Mouse (Mus musculus) neural tube, embryonic 15.5 days (tissue): Measurements from ENCODE around the gene Camta1. TPM values are rescaled to one million over a fixed set of nuclear protein-coding genes. Genes with fewer than 3 reads are reported as not detected.
A peak's percentile ranks its signal among the peaks of the same experiment; 100 is the strongest.

Experiments
- ATAC-seq: fragments of 200-750 bp; cut with Nextera tagmentation; 2 replicates; pipeline ENCODE4 v1.8.0; 2017; ENCODE audit warnings: mild to moderate bottlenecking, moderate TSS enrichment, moderate library complexity; ENCODE audit not compliant: low FRiP score
- H3K27ac ChIP-seq: fragments of 300-500 bp; sonication (generic); replicated peaks from 2 replicates; pipeline ENCODE4 v1.5.1; 2015; ENCODE audit warnings: mild to moderate bottlenecking, inconsistent platforms
- H3K27me3 ChIP-seq: fragments of 300-500 bp; sonication (generic); replicated peaks from 2 replicates; pipeline ENCODE4 v1.6.1; 2015; ENCODE audit warnings: inconsistent platforms
- H3K36me3 ChIP-seq: fragments of 300-500 bp; sonication (generic); 2 replicates; pipeline ENCODE4 v1.6.1; 2015; ENCODE audit warnings: inconsistent platforms
- H3K4me1 ChIP-seq: fragments of 300-500 bp; sonication (generic); 2 replicates; pipeline ENCODE4 v1.6.1; 2015; ENCODE audit warnings: inconsistent platforms
- H3K4me2 ChIP-seq: fragments of 300-500 bp; sonication (generic); 2 replicates; pipeline ENCODE4 v1.6.1; 2015; ENCODE audit warnings: inconsistent platforms, mild to moderate bottlenecking, moderate library complexity
- H3K4me3 ChIP-seq: fragments of 300-500 bp; sonication (generic); replicated peaks from 2 replicates; pipeline ENCODE4 v1.5.1; 2015; ENCODE audit warnings: mild to moderate bottlenecking, inconsistent platforms
- H3K9ac ChIP-seq: fragments of 300-500 bp; sonication (generic); replicated peaks from 2 replicates; pipeline ENCODE4 v1.6.1; 2015; ENCODE audit warnings: mild to moderate bottlenecking, inconsistent platforms
- H3K9me3 ChIP-seq: fragments of 300-500 bp; sonication (generic); replicated peaks from 2 replicates; pipeline ENCODE4 v1.6.1; 2016; ENCODE audit warnings: inconsistent platforms
- WGBS: fragments of 180-500 bp; shearing (Covaris S2); methylation state at CpG from one replicate; pipeline ENCODE4 v1.1.7; 2015; ENCODE audit warnings: mixed read lengths; 5-methylcytosine and 5-hydroxymethylcytosine counted together
- polyA plus RNA-seq: library from polyadenylated mRNA; unstranded; fragments of >200 nt; fragmentation: Nextera tagmentation; extraction: Ambion mirVana; gene quantifications from 2 replicates; pipeline ENCODE4 v1.2.1, GENCODE M21; 2015

The Camta1 gene
- polyA plus RNA-seq, 1 experiment from 2014 or later: 161 TPM

GRCm38 (mm10) chr4:150978156-150978910, 883.3 kb downstream of the Camta1 start:
- no peaks in the 10 kb centered on the region for H3K9me3 ChIP-seq
- no peak overlapping the region for H3K27ac ChIP-seq
- H3K36me3 ChIP-seq: no peaks in the 10 kb centered on the region
- ATAC-seq: no peak
- WGBS: 88% methylated on average over 21 of the region's 21 CpGs
- no peaks in the 10 kb centered on the region for H3K27me3 ChIP-seq
- no peak overlapping the region for H3K4me2 ChIP-seq
- no peaks in the 10 kb centered on the region for H3K4me1 ChIP-seq
- no peak overlapping the region for H3K4me3 ChIP-seq
- H3K9ac ChIP-seq: no peak overlapping the region

DNA sequence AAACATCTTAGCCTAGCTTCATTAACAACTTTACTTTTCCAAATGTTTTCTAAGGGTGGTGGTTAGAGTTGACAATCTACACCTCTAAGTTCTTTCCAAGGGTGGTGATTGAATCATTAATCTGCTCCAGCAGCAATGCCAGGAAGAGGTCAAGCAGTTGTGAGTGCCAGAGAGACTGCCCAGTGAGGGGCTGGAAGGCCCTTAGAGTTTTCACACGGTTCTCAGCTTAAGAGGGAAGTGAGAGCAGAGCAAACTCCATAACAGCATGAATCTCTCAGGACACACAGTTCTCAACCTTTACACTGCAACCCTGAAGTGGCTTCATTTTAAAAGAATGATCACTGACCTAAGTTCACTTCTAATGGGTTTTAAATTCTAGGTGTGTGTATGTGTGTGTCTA, 886.5 kb downstream of the Camta1 start:
- Histone ChIP-seq H3K4me3 (no peak overlapping the region), H3K9me3 (no peaks in the 10 kb centered on the region), H3K27me3 (no peaks in the 10 kb centered on the region), H3K36me3 (no peaks in the 10 kb centered on the region), H3K4me1 (no peaks in the 10 kb centered on the region), H3K27ac (no peak overlapping the region), H3K9ac (no peak overlapping the region), H3K4me2 (no peak overlapping the region)
- 48% methylated on average over 1 of the region's 1 CpGs for WGBS
- ATAC-seq: no peak

GRCm38 (mm10) chr4:150973264-150973663, 888.4 kb downstream of the Camta1 start:
- H3K36me3 ChIP-seq: no peaks in the 10 kb centered on the region

GRCm38 (mm10) chr4:150968956-150969355, 892.7 kb downstream of the Camta1 start:
- no peaks in the 10 kb centered on the region for H3K27me3 ChIP-seq
- H3K9me3 ChIP-seq: no peaks in the 10 kb centered on the region
- no peaks in the 10 kb centered on the region for H3K36me3 ChIP-seq
- no peak overlapping the region for H3K27ac ChIP-seq
- 88% methylated on average over 8 of the region's 8 CpGs for WGBS
- no peak overlapping the region for H3K4me3 ChIP-seq
- no peak overlapping the region for H3K9ac ChIP-seq
- H3K4me2 ChIP-seq: no peak overlapping the region
- no peak for ATAC-seq
- H3K4me1 ChIP-seq: peaks cover 5% of the 10 kb centered on the region; the same call in 1 of the 2 replicates

More at GRCm38 (mm10) chr4:150973264-150973663, 888.4 kb downstream of the Camta1 start:
- H3K4me1 ChIP-seq: no peaks in the 10 kb centered on the region
- no peak overlapping the region for H3K4me2 ChIP-seq
- no peaks in the 10 kb centered on the region for H3K27me3 ChIP-seq
- no peak overlapping the region for H3K9ac ChIP-seq
- no peaks in the 10 kb centered on the region for H3K9me3 ChIP-seq
- 79% methylated on average over 8 of the region's 8 CpGs for WGBS
- ATAC-seq: no peak
- no peak overlapping the region for H3K27ac ChIP-seq
- no peak overlapping the region for H3K4me3 ChIP-seq

DNA sequence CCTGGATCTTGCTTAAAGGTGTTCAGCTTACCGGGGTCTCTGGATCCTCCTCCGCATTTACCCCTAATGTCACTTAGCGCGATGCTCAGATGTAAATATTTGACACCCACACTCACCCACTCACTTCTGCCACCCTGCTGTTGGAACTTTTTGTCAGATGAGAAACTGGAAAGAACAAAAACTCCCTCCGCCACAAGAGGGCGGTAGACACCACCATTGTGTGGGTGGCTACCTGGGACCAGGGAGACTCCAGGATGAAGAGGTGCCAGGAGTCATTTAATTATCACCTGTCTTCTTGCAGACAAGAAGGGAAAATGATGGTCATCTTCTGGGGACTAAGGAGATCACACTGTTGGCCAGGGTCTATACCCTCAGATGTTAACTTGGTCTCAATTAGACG, 895.1 kb downstream of the Camta1 start:
- Histone ChIP-seq H3K27me3 (no peaks in the 10 kb centered on the region), H3K4me2 (no peak overlapping the region), H3K9ac (no peak overlapping the region), H3K9me3 (no peaks in the 10 kb centered on the region), H3K4me1 (peaks cover 5% of the 10 kb centered on the region; the same call in 1 of the 2 replicates), H3K4me3 (no peak overlapping the region), H3K36me3 (no peaks in the 10 kb centered on the region), H3K27ac (no peak overlapping the region)
- WGBS: 24% methylated on average over 7 of the region's 7 CpGs
- ATAC-seq: no peak

DNA sequence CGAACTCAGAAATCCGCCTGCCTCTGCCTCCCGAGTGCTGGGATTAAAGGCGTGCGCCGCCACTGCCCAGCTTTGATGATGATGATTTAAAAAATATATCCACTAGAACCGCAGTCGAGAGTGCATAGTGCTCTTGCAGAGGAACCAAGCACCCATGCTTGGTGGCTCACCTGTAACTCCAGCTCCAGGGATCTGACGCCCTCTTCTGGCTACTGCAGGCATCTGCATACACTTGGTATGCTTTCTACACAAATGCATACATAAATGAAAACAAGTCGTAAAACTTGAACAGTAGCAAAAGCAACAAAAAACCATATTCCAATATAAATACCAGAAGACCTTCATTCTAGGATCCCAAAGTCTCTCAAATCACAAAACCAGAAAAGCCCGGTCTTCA, 896.1 kb downstream of the Camta1 start:
- WGBS: 71% methylated on average over 11 of the region's 11 CpGs
- no peak for ATAC-seq

GRCm38 (mm10) chr4:150964635-150965554, 896.8 kb downstream of the Camta1 start:
- WGBS: 9% methylated on average over 25 of the region's 25 CpGs
- no peaks in the 10 kb centered on the region for H3K9me3 ChIP-seq
- peak overlapping the region; percentile 3; the same call in 1 of the 2 replicates for H3K9ac ChIP-seq
- H3K27ac ChIP-seq: no peak overlapping the region
- H3K36me3 ChIP-seq: no peaks in the 10 kb centered on the region
- H3K4me1 ChIP-seq: peaks cover 5% of the 10 kb centered on the region; the same call in 1 of the 2 replicates
- H3K4me3 ChIP-seq: peak overlapping the region; percentile 9; the same call in 1 of the 2 replicates
- no peak; the same call in 1 of the 2 replicates for ATAC-seq
- no peaks in the 10 kb centered on the region for H3K27me3 ChIP-seq
- peak overlapping the region; percentile 54 for H3K4me2 ChIP-seq

More for the DNA sequence above, 896.1 kb downstream of the Camta1 start:
- Histone ChIP-seq H3K9ac (no peak overlapping the region), H3K36me3 (no peaks in the 10 kb centered on the region), H3K9me3 (no peaks in the 10 kb centered on the region), H3K4me2 (no peak overlapping the region), H3K4me1 (peaks cover 5% of the 10 kb centered on the region; the same call in 1 of the 2 replicates), H3K27me3 (no peaks in the 10 kb centered on the region), H3K27ac (no peak overlapping the region), H3K4me3 (no peak overlapping the region)

DNA sequence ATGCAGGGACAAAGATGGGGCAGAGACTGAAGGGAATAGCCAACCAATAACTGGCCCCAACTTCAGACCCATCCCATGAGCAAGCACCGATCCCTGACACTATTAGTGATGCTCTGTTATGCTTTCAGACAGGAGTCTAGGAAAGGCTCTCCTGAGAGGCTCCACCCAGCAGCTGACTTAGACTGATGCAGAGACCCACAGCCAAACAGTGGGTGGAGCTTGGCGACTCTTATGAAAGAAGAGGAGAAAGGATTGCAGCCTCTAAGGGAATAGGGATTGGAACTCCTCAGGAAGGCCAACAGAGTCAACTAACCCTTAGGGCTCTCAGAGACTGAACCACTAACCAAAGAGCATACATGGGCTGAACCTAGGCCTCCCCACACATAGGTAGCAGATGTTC, 898.0 kb downstream of the Camta1 start:
- Histone ChIP-seq H3K4me1 (peaks cover 5% of the 10 kb centered on the region; the same call in 1 of the 2 replicates), H3K4me3 (no peak overlapping the region), H3K27me3 (no peaks in the 10 kb centered on the region), H3K4me2 (no peak overlapping the region), H3K9ac (no peak overlapping the region), H3K36me3 (no peaks in the 10 kb centered on the region), H3K9me3 (no peaks in the 10 kb centered on the region), H3K27ac (no peak overlapping the region)
- no peak for ATAC-seq
- 83% methylated on average over 2 of the region's 2 CpGs for WGBS

GRCm38 (mm10) chr4:150962231-150962630, 899.4 kb downstream of the Camta1 start:
- no peak for ATAC-seq
- Histone ChIP-seq H3K4me3 (no peak overlapping the region), H3K27ac (no peak overlapping the region), H3K9me3 (no peaks in the 10 kb centered on the region), H3K36me3 (no peaks in the 10 kb centered on the region), H3K9ac (no peak overlapping the region), H3K27me3 (no peaks in the 10 kb centered on the region), H3K4me2 (no peak overlapping the region), H3K4me1 (peaks cover 8% of the 10 kb centered on the region; the same call in 1 of the 2 replicates)
- WGBS: 71% methylated on average over 6 of the region's 6 CpGs

DNA sequence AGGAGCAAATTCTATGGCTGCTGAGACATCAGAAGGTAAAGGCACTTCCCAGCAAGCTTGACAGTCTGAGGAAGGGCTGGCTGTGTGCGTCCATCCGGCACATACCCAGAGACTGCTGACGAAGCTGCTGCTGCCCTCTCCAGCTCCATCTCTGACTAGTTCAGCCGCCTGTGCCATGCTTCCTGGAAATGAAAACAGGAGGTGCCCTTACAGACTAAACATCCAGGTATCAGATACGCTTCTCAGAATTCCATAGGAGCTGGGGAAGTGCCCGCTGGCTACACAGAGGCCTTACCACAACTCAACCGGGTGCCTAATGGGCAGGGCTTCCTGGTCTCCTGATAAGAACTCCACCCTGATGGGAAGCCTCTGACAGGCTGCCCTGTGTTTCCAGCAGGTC, 903.1 kb downstream of the Camta1 start:
- H3K4me1 ChIP-seq: peaks cover 13% of the 10 kb centered on the region
- no peaks in the 10 kb centered on the region for H3K36me3 ChIP-seq
- H3K4me3 ChIP-seq: no peak overlapping the region
- no peak overlapping the region for H3K27ac ChIP-seq
- no peak overlapping the region for H3K9ac ChIP-seq
- no peaks in the 10 kb centered on the region for H3K9me3 ChIP-seq
- no peaks in the 10 kb centered on the region for H3K27me3 ChIP-seq
- no peak overlapping the region for H3K4me2 ChIP-seq
- WGBS: 81% methylated on average over 7 of the region's 7 CpGs
- no peak for ATAC-seq

- 25% methylated on average over 1 of the region's 1 CpGs for WGBS
- Histone ChIP-seq H3K4me1 (peaks cover 13% of the 10 kb centered on the region), H3K9ac (0 out of 2 replicates have a peak overlapping the region, but pooled peaks have one; percentile 1), H3K36me3 (no peaks in the 10 kb centered on the region), H3K27ac (peak overlapping the region; percentile 70), H3K27me3 (no peaks in the 10 kb centered on the region), H3K4me2 (peak overlapping the region; percentile 25; the same call in 1 of the 2 replicates), H3K4me3 (no peak overlapping the region), H3K9me3 (no peaks in the 10 kb centered on the region)
- no peak; the same call in 1 of the 2 replicates for ATAC-seq
These were observed 904.6 kb downstream of the Camta1 start for GRCm38 (mm10) chr4:150957106-150957458.
